Mouse (Mus musculus) MEL (cell line): ENCODE measurements around the gene Bricd5. TPM values are rescaled to one million over a fixed set of nuclear protein-coding genes. Genes with fewer than 3 reads are reported as not detected.

Experiments
- DNase-seq: peaks from one replicate; pipeline ENCODE4 v3.0.0; 2011; ENCODE audit warnings: low read depth, low spot score
- H3K27ac ChIP-seq: 2 replicates; pipeline ENCODE4 v1.5.1; 2012; ENCODE audit warnings: low read depth, mild to moderate bottlenecking, control low read depth, low read length, moderate library complexity; ENCODE audit not compliant: control insufficient read depth
- H3K27me3 ChIP-seq, 2 experiments: fragments of 150-350 bp in 1 of 2; sonication (generic) in 1 of 2; 2 replicates each; pipeline ENCODE4 v1.6.1; 2012; ENCODE audit warnings: low read length in 2 of 2, mild to moderate bottlenecking in 2 of 2, improper control_type of control experiment in 1 of 2, moderate library complexity in 1 of 2; ENCODE audit not compliant: insufficient read depth in 2 of 2, control insufficient read depth in 1 of 2
- H3K36me3 ChIP-seq, 2 experiments: 2 replicates each; pipeline ENCODE4 v1.6.1; 2012 to 2014; ENCODE audit warnings: low read length in 2 of 2, improper control_type of control experiment in 1 of 2, inconsistent platforms in 1 of 2, mild to moderate bottlenecking in 1 of 2; ENCODE audit not compliant: insufficient read depth in 2 of 2, control insufficient read depth in 1 of 2
- H3K4me1 ChIP-seq, 2 experiments: fragments of 150-350 bp in 1 of 2; sonication (generic) in 1 of 2; 2 replicates each; pipeline ENCODE4 v1.6.1; 2012; ENCODE audit warnings: low read length in 2 of 2, improper control_type of control experiment in 1 of 2, mild to moderate bottlenecking in 1 of 2; ENCODE audit not compliant: insufficient read depth in 2 of 2, control insufficient read depth in 1 of 2
- H3K4me3 ChIP-seq, 2 experiments: fragments of 150-350 bp in 1 of 2; sonication (generic) in 1 of 2; 2 replicates each; pipeline ENCODE4 v1.5.1; 2012; ENCODE audit warnings: low read depth in 2 of 2, low read length in 2 of 2, mild to moderate bottlenecking in 2 of 2, moderate library complexity in 2 of 2, control low read depth in 1 of 2, improper control_type of control experiment in 1 of 2; ENCODE audit not compliant: control insufficient read depth in 1 of 2, insufficient read depth in 1 of 2
- H3K79me2 ChIP-seq: 2 replicates; pipeline ENCODE4 v1.6.1; 2012; ENCODE audit warnings: mild to moderate bottlenecking, low read length, moderate library complexity; ENCODE audit not compliant: control insufficient read depth, poor library complexity, insufficient read depth
- H3K9ac ChIP-seq: 2 replicates; pipeline ENCODE4 v1.6.1; 2012; ENCODE audit warnings: low read depth, mild to moderate bottlenecking, control low read depth, low read length, moderate library complexity; ENCODE audit not compliant: control insufficient read depth, poor library complexity, severe bottlenecking
- H3K9me3 ChIP-seq: fragments of 150-350 bp; sonication (generic); replicated peaks from 2 replicates; pipeline ENCODE4 v1.6.1; 2012; ENCODE audit warnings: mild to moderate bottlenecking, low read length, improper control_type of control experiment, moderate library complexity; ENCODE audit not compliant: insufficient read depth
- CHD1 ChIP-seq: IDR thresholded peaks from 2 replicates; pipeline ENCODE4 v1.6.1; 2012; ENCODE audit warnings: low read depth, mild to moderate bottlenecking, inconsistent platforms, low read length, improper control_type of control experiment
- CTCF ChIP-seq, 3 experiments: IDR thresholded peaks in 2 of 3; conservative IDR thresholded peaks in 1 of 3; 2 replicates each; pipeline ENCODE4 v1.5.1; 2011 to 2012; ENCODE audit warnings: low read length in 3 of 3, low read depth in 2 of 3, mild to moderate bottlenecking in 2 of 3, improper control_type of control experiment in 1 of 3, inconsistent platforms in 1 of 3, mixed read lengths in 1 of 3, moderate library complexity in 1 of 3; ENCODE audit not compliant: control insufficient read depth in 1 of 3, insufficient read depth in 1 of 3, poor library complexity in 1 of 3, severe bottlenecking in 1 of 3
- E2F4 ChIP-seq: IDR thresholded peaks from 2 replicates; pipeline ENCODE4 v1.6.1; 2011; ENCODE audit warnings: low read depth, low read length, improper control_type of control experiment, borderline replicate concordance
- ELF1 ChIP-seq: IDR thresholded peaks from 2 replicates; pipeline ENCODE4 v1.6.1; 2014; ENCODE audit warnings: low read depth, mild to moderate bottlenecking, inconsistent platforms, low read length, improper control_type of control experiment, moderate library complexity
- EP300 ChIP-seq, 2 experiments: IDR thresholded peaks; 2 replicates each; pipeline ENCODE4 v1.6.1; 2011; ENCODE audit warnings: improper control_type of control experiment in 2 of 2, low read length in 2 of 2, low read depth in 1 of 2, mild to moderate bottlenecking in 1 of 2
- ETS1 ChIP-seq: IDR thresholded peaks from 2 replicates; pipeline ENCODE4 v1.6.1; 2012; ENCODE audit warnings: low read depth, mild to moderate bottlenecking, inconsistent platforms, low read length, improper control_type of control experiment, moderate library complexity
- GATA1 ChIP-seq: IDR thresholded peaks from 2 replicates; pipeline ENCODE4 v1.6.1; 2011; ENCODE audit warnings: low read depth, low read length, improper control_type of control experiment
- HCFC1 ChIP-seq: IDR thresholded peaks from 2 replicates; pipeline ENCODE4 v1.6.1; 2012; ENCODE audit warnings: low read depth, mild to moderate bottlenecking, inconsistent platforms, low read length, improper control_type of control experiment, moderate library complexity
- MAFK ChIP-seq: IDR thresholded peaks from 2 replicates; pipeline ENCODE4 v1.6.1; 2011; ENCODE audit warnings: low read depth, mild to moderate bottlenecking, low read length, improper control_type of control experiment, borderline replicate concordance
- MXI1 ChIP-seq: IDR thresholded peaks from 2 replicates; pipeline ENCODE4 v1.6.1; 2011; ENCODE audit warnings: mild to moderate bottlenecking, low read depth, low read length, improper control_type of control experiment
- MYC ChIP-seq: IDR thresholded peaks from 2 replicates; pipeline ENCODE4 v1.6.1; 2011; ENCODE audit warnings: low read depth, mild to moderate bottlenecking, low read length, improper control_type of control experiment, moderate library complexity
- NELFE ChIP-seq: IDR thresholded peaks from 2 replicates; pipeline ENCODE4 v1.6.1; 2011; ENCODE audit warnings: low read depth, low read length, improper control_type of control experiment
- POLR2A ChIP-seq, 2 experiments: IDR thresholded peaks; 2 replicates each; pipeline ENCODE4 v1.6.1; 2011 to 2012; ENCODE audit warnings: low read length in 2 of 2, mild to moderate bottlenecking in 2 of 2, control low read depth in 1 of 2, improper control_type of control experiment in 1 of 2, low read depth in 1 of 2, moderate library complexity in 1 of 2; ENCODE audit not compliant: control insufficient read depth in 1 of 2, insufficient read depth in 1 of 2, poor library complexity in 1 of 2
- POLR2AphosphoS2 ChIP-seq: IDR thresholded peaks from 2 replicates; pipeline ENCODE4 v1.6.1; 2011; ENCODE audit warnings: low read length, improper control_type of control experiment
- RCOR1 ChIP-seq: IDR thresholded peaks from 2 replicates; pipeline ENCODE4 v1.6.1; 2012; ENCODE audit warnings: low read depth, mild to moderate bottlenecking, inconsistent platforms, low read length, improper control_type of control experiment
- SMC3 ChIP-seq: IDR thresholded peaks from 2 replicates; pipeline ENCODE4 v1.6.1; 2011; ENCODE audit warnings: low read depth, low read length, improper control_type of control experiment
- USF1 ChIP-seq: IDR thresholded peaks from 2 replicates; pipeline ENCODE4 v1.6.1; 2014; ENCODE audit warnings: low read depth, mild to moderate bottlenecking, inconsistent platforms, low read length, improper control_type of control experiment, moderate library complexity
- ZKSCAN1 ChIP-seq: IDR thresholded peaks from 2 replicates; pipeline ENCODE4 v1.6.1; 2012; ENCODE audit warnings: low read depth, mild to moderate bottlenecking, inconsistent platforms, low read length, improper control_type of control experiment, moderate library complexity
- ZMIZ1 ChIP-seq: IDR thresholded peaks from 2 replicates; pipeline ENCODE4 v1.6.1; 2012; ENCODE audit warnings: low read depth, mild to moderate bottlenecking, inconsistent platforms, low read length, improper control_type of control experiment, moderate library complexity
- polyA plus RNA-seq, 2 experiments: library from polyadenylated mRNA; stranded (reverse) in 1 of 2; unstranded in 1 of 2; fragments of >175 nt in 1 of 2; fragments of >200 nt in 1 of 2; gene quantifications; 2 replicates each; pipeline versions ENCODE4 v1.2.1 to v1.2.4; 2012; ENCODE audit warnings: low replicate concordance in 2 of 2, low read depth in 1 of 2; ENCODE audit not compliant: insufficient read length in 2 of 2, insufficient read depth in 1 of 2, missing spikeins in 1 of 2
- total RNA-seq: library from RNA; depleted of rRNA; stranded (reverse); fragments of 300-350 nt; gene quantifications from 2 replicates; pipeline ENCODE4 v1.2.3, GENCODE M21; 2012

Bricd5 gene
- total and polyA plus RNA-seq, 3 experiments: 0.82 to 2.0 TPM; not detected in 1

DNA sequence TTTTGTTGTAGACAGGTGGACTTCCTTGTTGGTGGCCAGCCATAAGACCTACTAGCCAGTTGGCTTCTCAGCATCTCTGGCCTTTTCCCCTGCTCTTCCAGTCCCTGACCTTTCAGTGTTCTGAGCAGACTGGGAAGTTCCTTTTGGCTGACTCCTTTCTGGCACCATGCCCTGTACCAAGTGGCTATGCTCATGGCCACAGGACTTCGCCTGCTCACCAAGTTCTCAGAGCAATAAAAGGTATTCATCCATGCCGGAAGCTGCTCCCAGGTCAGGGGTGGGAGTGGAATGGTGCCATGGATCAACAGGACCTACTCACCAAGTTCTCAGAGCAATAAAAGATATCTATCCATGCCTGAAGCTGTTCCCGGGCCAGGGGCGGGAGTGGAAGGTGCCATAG lies 1.2 kb upstream of the Bricd5 start:
- Histone ChIP-seq H3K9me3 (no peaks in the 10 kb centered on the region), H3K79me2 (peaks cover 25% of the 10 kb centered on the region), H3K4me3 (peak overlapping the region; percentile 70 to 97; a peak in 3 of 4 replicates), H3K36me3 (peaks cover 0 to 8% of the 10 kb centered on the region in 2 experiments; a peak in 2 of 4 replicates), H3K27me3 (no peaks in the 10 kb centered on the region), H3K9ac (peak overlapping the region; percentile 89), H3K4me1 (peaks cover 0 to 12% of the 10 kb centered on the region in 2 experiments; a peak in 3 of 4 replicates)
- peak; percentile 63 for DNase-seq
- TF ChIP-seq ELF1: no peak
- peak; percentile 42; the same call in 1 of the 2 replicates for TF ChIP-seq POLR2AphosphoS2
- no peak for TF ChIP-seq EP300 (IDR thresholded peaks at IDR 0.05; ENCODE audit: low read depth in 1 of 2, low read length in 2 of 2)
- no peak for TF ChIP-seq SMC3
- no peak for TF ChIP-seq ZKSCAN1
- TF ChIP-seq ETS1: no peak
- no peak for TF ChIP-seq CTCF (IDR thresholded peaks at IDR 0.05 in 2 of 3, conservative IDR thresholded peaks at IDR 0.05 in 1 of 3; ENCODE audit: control insufficient read depth in 1 of 3, insufficient read depth in 1 of 3, low read depth in 2 of 3, low read length in 3 of 3, poor library complexity in 1 of 3, severe bottlenecking in 1 of 3)
- no peak for TF ChIP-seq RCOR1
- peak; percentile 17; the same call in 1 of the 2 replicates for TF ChIP-seq ZMIZ1
- TF ChIP-seq, all 39 proteins: peak for 2
- no peak overlapping the region for H3K27ac ChIP-seq

- Histone ChIP-seq H3K36me3 (peaks cover 0 to 12% of the 10 kb centered on the region in 2 experiments; a peak in 2 of 4 replicates), H3K27me3 (no peaks in the 10 kb centered on the region), H3K9ac (no peak overlapping the region), H3K4me3 (no peak overlapping the region), H3K4me1 (peaks cover 0 to 20% of the 10 kb centered on the region in 2 experiments; a peak in 3 of 4 replicates), H3K9me3 (no peaks in the 10 kb centered on the region), H3K27ac (no peak overlapping the region), H3K79me2 (peaks cover 32% of the 10 kb centered on the region)
- TF ChIP-seq CTCF (IDR thresholded peaks at IDR 0.05 in 2 of 3, conservative IDR thresholded peaks at IDR 0.05 in 1 of 3; ENCODE audit: control insufficient read depth in 1 of 3, insufficient read depth in 1 of 3, low read depth in 2 of 3, low read length in 3 of 3, poor library complexity in 1 of 3, severe bottlenecking in 1 of 3) (no peak), GATA1 (no peak), NELFE (no peak), SMC3 (no peak), ZKSCAN1 (no peak), HCFC1 (no peak), CHD1 (no peak), MYC (no peak), POLR2A (IDR thresholded peaks at IDR 0.05; ENCODE audit: control insufficient read depth in 1 of 2, insufficient read depth in 1 of 2, low read depth in 1 of 2, low read length in 2 of 2, poor library complexity in 1 of 2) (no peak), E2F4 (no peak), MAFK (no peak), USF1 (no peak), MXI1 (no peak)
- no peak for DNase-seq
These were observed 873 bp downstream of the Bricd5 start for GRCm38 (mm10) chr17:24474557-24474956.
